Mouse (Mus musculus) lung, adult 2 months (tissue): ENCODE results near the gene Plcl2. TPM values are rescaled to one million over a fixed set of nuclear protein-coding genes. Genes with fewer than 3 reads are reported as not detected.
"Not testable (repeated sequence)": the region's sequence is repeated elsewhere in the genome, so short reads cannot be mapped to it uniquely, and the experiment has no call there.

Source experiments
- DNase-seq: peaks from one replicate; pipeline ENCODE4 v3.0.0; 2022
- H3K4me1 ChIP-seq: fragments of 200-500 bp; 2 replicates; pipeline ENCODE4 v1.6.1; 2011; ENCODE audit warnings: low read length; ENCODE audit not compliant: control insufficient read depth, insufficient read depth
- H3K4me3 ChIP-seq: fragments of 200-500 bp; replicated peaks from 2 replicates; pipeline ENCODE3; 2011; ENCODE audit warnings: low read depth, mild to moderate bottlenecking, control low read depth, low read length; ENCODE audit errors: extremely low read depth
- CTCF ChIP-seq: fragments of 200-500 bp; IDR thresholded peaks from 2 replicates; pipeline ENCODE4 v1.5.1; 2011; ENCODE audit warnings: mild to moderate bottlenecking, low read length, control low read depth; ENCODE audit not compliant: insufficient read depth
- POLR2A ChIP-seq: fragments of 200-500 bp; IDR thresholded peaks from 2 replicates; pipeline ENCODE4 v1.6.1; 2011; ENCODE audit warnings: low read depth, mild to moderate bottlenecking, control low read depth, low read length, borderline replicate concordance; ENCODE audit errors: extremely low read depth
- WGBS: fragments of 180-500 bp; shearing (Covaris S2); methylation state at CpG from one replicate; pipeline ENCODE4 v1.1.7; 2018; 5-methylcytosine and 5-hydroxymethylcytosine counted together
- polyA plus RNA-seq: library from polyadenylated mRNA; depleted of rRNA; stranded (reverse); fragments of >200 nt; gene quantifications from 2 replicates; pipeline ENCODE4 v1.2.3, GENCODE M21; 2012

Plcl2 gene
- polyA plus RNA-seq, 1 experiment = 3.0 TPM

DNA sequence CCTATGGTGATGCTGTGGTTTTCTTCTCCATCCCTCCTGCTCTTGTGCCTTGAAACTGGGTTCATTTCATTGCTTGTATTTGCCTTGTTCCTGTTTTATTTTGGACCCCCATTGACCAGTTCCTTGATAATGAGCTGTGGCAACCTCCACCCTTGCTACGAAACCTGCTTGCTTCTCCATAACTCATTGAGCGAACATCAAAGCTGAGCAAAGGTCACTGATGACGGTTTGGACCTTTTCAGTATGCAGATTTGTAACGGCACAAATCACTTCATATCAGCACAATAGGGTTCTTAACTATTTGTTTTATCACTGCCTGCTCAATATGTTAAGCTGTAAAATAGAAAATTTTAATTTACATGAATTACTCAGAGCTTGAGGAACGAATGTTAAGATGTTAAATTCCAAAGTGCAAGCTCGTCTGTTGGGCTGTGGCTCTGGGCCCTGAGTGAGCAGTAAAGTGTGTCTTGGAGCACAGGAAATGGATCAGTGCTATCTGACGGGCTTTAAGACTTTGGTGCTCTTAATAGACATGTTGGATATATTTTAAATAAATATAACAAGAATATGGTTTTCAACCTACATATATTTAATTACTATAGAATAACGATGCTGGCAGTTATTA lies 126.9 kb downstream of the Plcl2 start:
- Histone ChIP-seq H3K4me3 (no peak overlapping the region), H3K4me1 (no peaks in the 10 kb centered on the region)
- DNase-seq = no peak
- no peak for TF ChIP-seq CTCF
- TF ChIP-seq POLR2A = no peak
- 87% methylated on average over 8 of the region's 8 CpGs for WGBS

DNA sequence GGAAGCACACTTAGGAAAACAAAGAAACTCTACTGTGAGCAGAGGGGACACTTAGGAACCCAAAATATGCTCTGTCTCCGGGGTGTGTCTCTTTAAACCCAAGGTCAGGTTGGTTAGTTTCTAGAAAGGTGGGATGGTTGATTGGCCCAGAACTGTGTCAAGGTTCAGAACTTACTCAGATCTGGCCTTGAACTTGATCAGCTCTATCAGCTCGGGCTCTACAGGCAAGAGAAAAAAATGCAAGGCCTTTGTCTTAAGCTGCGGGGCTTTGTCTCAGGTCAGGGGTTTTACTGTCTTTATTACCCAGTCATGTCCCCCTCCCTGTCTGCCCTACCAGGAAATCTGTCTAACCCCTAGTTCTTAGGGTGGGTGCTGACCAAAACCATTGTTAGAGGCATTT lies 129.6 kb downstream of the Plcl2 start:
- WGBS = 79% methylated on average over 3 of the region's 3 CpGs

GRCm38 (mm10) chr17:50641076-50641610 lies 131.9 kb downstream of the Plcl2 start:
- DNase-seq = no peak
- WGBS = 96% methylated on average over 2 of the region's 2 CpGs
- Histone ChIP-seq H3K4me1 (no peaks in the 10 kb centered on the region), H3K4me3 (no peak overlapping the region)
- TF ChIP-seq POLR2A (no peak), CTCF (no peak)

More for the DNA sequence above, 129.6 kb downstream of the Plcl2 start:
- Histone ChIP-seq H3K4me1 (no peaks in the 10 kb centered on the region), H3K4me3 (no peak overlapping the region)
- no peak for DNase-seq
- TF ChIP-seq POLR2A (no peak), CTCF (no peak)

DNA sequence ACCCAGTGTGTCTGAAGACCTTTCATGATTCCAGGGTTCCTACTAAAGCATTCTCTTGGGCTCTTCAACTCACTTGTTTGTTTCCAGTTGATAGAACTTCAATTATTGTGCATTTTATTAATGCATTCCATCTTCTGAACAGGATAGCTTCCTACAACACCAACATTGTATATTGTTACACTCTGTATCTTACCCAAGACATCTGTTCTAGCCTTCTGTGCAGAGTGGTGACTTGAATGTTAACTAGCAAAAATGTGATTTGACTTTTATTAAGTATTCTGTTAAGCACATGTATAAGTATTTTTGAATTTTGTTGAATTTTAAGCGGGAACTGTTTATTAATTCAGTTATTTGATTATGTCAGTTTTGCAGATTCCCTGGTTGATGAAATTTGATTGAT lies 132.7 kb downstream of the Plcl2 start:
- H3K4me3 ChIP-seq = no peak overlapping the region
- 93% methylated on average over 1 of the region's 1 CpGs for WGBS
- H3K4me1 ChIP-seq = no peaks in the 10 kb centered on the region
- TF ChIP-seq CTCF = no peak
- TF ChIP-seq POLR2A = no peak
- DNase-seq = no peak

GRCm38 (mm10) chr17:50643356-50643755 lies 134.2 kb downstream of the Plcl2 start:
- TF ChIP-seq CTCF (no peak), POLR2A (no peak)
- no peak for DNase-seq
- Histone ChIP-seq H3K4me1 (no peaks in the 10 kb centered on the region), H3K4me3 (no peak overlapping the region)
- 46% methylated on average over 6 of the region's 6 CpGs for WGBS

- no peak for DNase-seq
- H3K4me3 ChIP-seq = no peak overlapping the region
- no peak for TF ChIP-seq POLR2A
- TF ChIP-seq CTCF = no peak
- H3K4me1 ChIP-seq = no peaks in the 10 kb centered on the region
- WGBS = 49% methylated on average over 6 of the region's 6 CpGs
These were observed 134.8 kb downstream of the Plcl2 start for GRCm38 (mm10) chr17:50643989-50644388.

DNA sequence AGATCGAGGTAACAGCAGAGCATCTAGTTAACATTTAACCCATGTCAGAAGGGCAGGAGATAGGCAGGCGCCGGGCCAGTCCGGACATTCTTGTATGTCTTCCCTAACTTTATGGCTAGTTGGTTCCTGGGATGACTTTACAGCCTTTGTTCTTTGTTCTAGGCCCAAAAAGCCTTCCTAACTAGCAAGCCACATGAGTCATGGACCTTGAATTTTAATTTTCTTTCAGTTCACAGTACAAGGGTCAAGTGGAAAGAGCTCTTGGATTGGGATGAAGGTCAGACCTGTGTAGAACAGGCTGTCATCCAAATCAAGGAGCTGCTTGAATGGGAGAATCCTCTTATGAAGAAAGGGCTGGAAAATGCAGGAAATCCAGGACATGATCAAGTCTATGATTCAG lies 138.9 kb downstream of the Plcl2 start:
- H3K4me1 ChIP-seq, DNase-seq, H3K4me3 ChIP-seq: not testable (repeated sequence)
- WGBS = 96% methylated on average over 4 of the region's 4 CpGs

- H3K4me3 ChIP-seq = no peak overlapping the region
- no peak for DNase-seq
- WGBS = 94% methylated on average over 6 of the region's 6 CpGs
- H3K4me1 ChIP-seq = no peaks in the 10 kb centered on the region
- TF ChIP-seq POLR2A (no peak), CTCF (no peak)
These were observed 139.7 kb downstream of the Plcl2 start for GRCm38 (mm10) chr17:50648757-50649419.

DNA sequence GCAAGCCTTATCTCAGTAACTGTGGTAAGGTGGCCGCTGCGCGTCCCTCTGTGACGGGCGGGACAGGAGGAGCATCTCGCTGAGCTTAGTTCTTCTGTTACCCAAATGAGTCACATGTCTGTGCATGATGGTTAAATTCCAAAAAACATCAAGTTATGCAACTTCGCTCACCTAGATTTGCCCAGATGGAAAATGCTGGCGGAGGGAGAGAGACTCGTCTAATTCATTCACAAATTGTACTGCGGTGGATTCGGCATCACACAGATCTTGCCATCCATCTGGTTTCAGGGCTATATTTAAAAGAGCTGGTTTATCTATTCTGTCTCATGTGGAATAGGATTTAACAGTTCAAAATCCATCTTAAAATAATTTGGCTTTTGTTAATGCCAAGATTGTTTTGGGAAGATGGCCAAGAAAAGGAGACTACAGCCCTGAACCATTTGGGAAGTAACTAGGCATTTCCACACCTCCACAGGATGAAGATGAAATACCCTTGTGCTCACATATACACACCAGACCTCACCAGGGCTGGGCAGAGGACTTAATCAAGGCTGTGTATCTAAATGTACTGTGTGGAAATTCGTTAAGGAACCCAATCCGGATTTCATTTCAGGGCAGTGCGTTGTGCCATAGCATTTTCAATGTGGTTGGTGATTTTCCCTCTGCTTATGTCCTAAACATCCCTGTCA lies 141.5 kb downstream of the Plcl2 start:
- H3K4me3 ChIP-seq = no peak overlapping the region
- DNase-seq = no peak
- no peak for TF ChIP-seq POLR2A
- TF ChIP-seq CTCF = no peak
- H3K4me1 ChIP-seq = no peaks in the 10 kb centered on the region
- 92% methylated on average over 14 of the region's 14 CpGs for WGBS
